Mouse (Mus musculus) embryonic facial prominence, embryonic 14.5 days (tissue): ENCODE measurements around the gene M1ap. TPM values are rescaled to one million over a fixed set of nuclear protein-coding genes. Genes with fewer than 3 reads are reported as not detected.

Source experiments
- ATAC-seq: fragments of 200-750 bp; cut with Nextera tagmentation; 2 replicates; pipeline ENCODE4 v1.8.0; 2017; ENCODE audit warnings: low read depth, moderate number of reproducible peaks, moderate TSS enrichment
- DNase-seq: peaks from one replicate; pipeline ENCODE4 v3.0.0-alpha.2; 2015; ENCODE audit warnings: low spot score
- H3K27ac ChIP-seq: fragments of 300-500 bp; sonication (generic); replicated peaks from 2 replicates; pipeline ENCODE4 v1.5.1; 2014; ENCODE audit warnings: low read depth, mild to moderate bottlenecking, low read length, moderate library complexity
- H3K27me3 ChIP-seq: fragments of 300-500 bp; sonication (generic); replicated peaks from 2 replicates; pipeline ENCODE4 v1.6.1; 2014; ENCODE audit warnings: low read length; ENCODE audit not compliant: control insufficient read depth, insufficient read depth
- H3K36me3 ChIP-seq: fragments of 300-500 bp; sonication (generic); 2 replicates; pipeline ENCODE4 v1.6.1; 2014; ENCODE audit warnings: low read length, mixed read lengths; ENCODE audit not compliant: control insufficient read depth, insufficient read depth
- H3K4me1 ChIP-seq: fragments of 300-500 bp; sonication (generic); 2 replicates; pipeline ENCODE4 v1.6.1; 2014; ENCODE audit warnings: antibody characterized with exemption, low read length; ENCODE audit not compliant: control insufficient read depth, insufficient read depth
- H3K4me2 ChIP-seq: fragments of 300-500 bp; sonication (generic); 2 replicates; pipeline ENCODE4 v1.6.1; 2014; ENCODE audit warnings: low read depth, mild to moderate bottlenecking, low read length, moderate library complexity, mixed read lengths
- H3K4me3 ChIP-seq: fragments of 300-500 bp; sonication (generic); 2 replicates; pipeline ENCODE4 v1.5.1; 2014; ENCODE audit warnings: low read depth, mild to moderate bottlenecking, low read length
- H3K9ac ChIP-seq: fragments of 300-500 bp; sonication (generic); 2 replicates; pipeline ENCODE4 v1.6.1; 2014; ENCODE audit warnings: low read depth, mild to moderate bottlenecking, low read length, moderate library complexity, mixed read lengths
- H3K9me3 ChIP-seq: fragments of 300-500 bp; sonication (generic); 2 replicates; pipeline ENCODE4 v1.6.1; 2016; ENCODE audit warnings: low read length; ENCODE audit not compliant: control insufficient read depth
- WGBS: fragments of 180-500 bp; shearing (Covaris S2); extraction: QIAGEN DNeasy Blood & Tissue Kit; methylation state at CpG from one replicate; pipeline ENCODE4 v1.1.7; 2014; 5-methylcytosine and 5-hydroxymethylcytosine counted together
- polyA plus RNA-seq: library from polyadenylated mRNA; unstranded; fragments of >200 nt; fragmentation: Nextera tagmentation; extraction: Ambion mirVana; gene quantifications from 2 replicates; pipeline ENCODE4 v1.2.1, GENCODE M21; 2014

Gene M1ap
- polyA plus RNA-seq, 1 experiment from 2014 or later = 0.65 TPM

DNA sequence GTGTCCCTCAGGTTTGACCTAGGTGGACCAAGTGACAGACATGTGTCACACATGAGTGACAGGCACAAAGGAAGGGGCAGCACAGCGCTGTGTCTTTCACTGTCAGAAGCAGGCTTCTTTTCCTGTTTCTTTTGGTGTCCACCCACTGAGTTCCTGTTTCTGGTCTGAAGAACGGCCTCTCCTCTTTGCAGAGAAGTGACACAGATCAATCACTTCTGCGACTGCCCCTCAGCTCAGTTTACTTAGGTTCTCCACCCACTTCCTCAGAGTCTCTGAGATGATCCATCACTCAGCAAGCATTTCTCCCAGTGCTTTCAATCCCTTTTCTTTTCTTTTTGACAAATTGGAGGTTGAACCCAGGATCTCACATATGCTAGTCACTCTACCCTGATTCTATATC lies 62.0 kb downstream of the M1ap start:
- no peaks in the 10 kb centered on the region for H3K36me3 ChIP-seq
- H3K4me3 ChIP-seq = no peak overlapping the region
- DNase-seq (no peak), ATAC-seq (no peak)
- H3K9ac ChIP-seq = no peak overlapping the region
- no peaks in the 10 kb centered on the region for H3K9me3 ChIP-seq
- H3K27me3 ChIP-seq = no peaks in the 10 kb centered on the region
- 40% methylated on average over 3 of the region's 3 CpGs for WGBS
- H3K4me1 ChIP-seq = 0 out of 2 replicates have a peak, but pooled peaks cover 7% of the 10 kb centered on the region
- no peak overlapping the region for H3K4me2 ChIP-seq
- H3K27ac ChIP-seq = no peak overlapping the region

DNA sequence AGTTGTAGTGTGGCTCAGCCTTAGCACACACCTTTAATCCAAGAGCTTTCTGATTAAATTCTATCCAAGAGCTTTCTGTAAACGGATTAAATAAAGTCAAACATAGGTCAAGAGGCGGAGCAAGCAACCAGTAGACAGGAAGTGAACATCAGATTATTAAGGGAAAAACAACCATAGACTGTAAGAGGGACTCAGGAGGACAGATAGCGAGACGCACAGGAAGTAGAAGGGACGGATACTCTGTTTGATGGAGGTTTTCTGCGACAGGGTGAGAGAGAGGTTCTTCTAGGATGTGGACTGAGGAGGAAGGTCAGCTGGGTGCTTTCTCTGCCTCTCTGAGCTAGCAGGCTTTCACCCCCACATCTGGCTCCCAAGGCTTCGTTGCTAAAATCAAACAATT lies 63.3 kb downstream of the M1ap start:
- H3K9ac ChIP-seq = no peak overlapping the region
- ATAC-seq = no peak
- H3K36me3 ChIP-seq = no peaks in the 10 kb centered on the region
- no peak overlapping the region for H3K27ac ChIP-seq
- DNase-seq = no peak
- no peak overlapping the region for H3K4me3 ChIP-seq
- H3K4me2 ChIP-seq = no peak overlapping the region
- H3K9me3 ChIP-seq = no peaks in the 10 kb centered on the region
- H3K4me1 ChIP-seq = 0 out of 2 replicates have a peak, but pooled peaks cover under 1% of the 10 kb centered on the region
- no peaks in the 10 kb centered on the region for H3K27me3 ChIP-seq
- WGBS = 56% methylated on average over 7 of the region's 7 CpGs

DNA sequence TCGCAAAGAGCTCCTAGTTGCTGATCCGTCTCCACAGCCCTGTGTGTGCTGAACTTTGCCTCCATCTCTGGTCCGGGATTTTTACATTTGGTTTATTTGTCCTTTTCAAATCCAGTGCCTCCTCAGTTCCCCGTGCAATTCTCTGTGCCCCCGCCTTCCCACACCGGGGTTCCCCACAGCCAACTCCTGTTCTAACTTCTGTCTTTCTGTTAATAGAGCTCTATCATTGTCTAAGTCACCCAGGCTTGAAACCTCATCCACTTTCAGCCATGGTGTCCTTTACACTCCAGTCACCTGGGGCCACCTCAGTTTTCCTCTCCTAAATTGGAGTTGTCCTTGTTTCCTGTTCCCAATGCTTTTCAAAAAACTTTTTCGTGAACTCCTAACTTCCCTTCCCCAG lies 64.6 kb downstream of the M1ap start:
- WGBS = 80% methylated on average over 7 of the region's 7 CpGs
- H3K4me2 ChIP-seq = no peak overlapping the region
- DNase-seq (no peak), ATAC-seq (no peak)
- H3K9ac ChIP-seq = no peak overlapping the region
- H3K36me3 ChIP-seq = no peaks in the 10 kb centered on the region
- H3K4me1 ChIP-seq = no peaks in the 10 kb centered on the region
- no peak overlapping the region for H3K4me3 ChIP-seq
- no peaks in the 10 kb centered on the region for H3K27me3 ChIP-seq
- no peak overlapping the region for H3K27ac ChIP-seq
- no peaks in the 10 kb centered on the region for H3K9me3 ChIP-seq

DNA sequence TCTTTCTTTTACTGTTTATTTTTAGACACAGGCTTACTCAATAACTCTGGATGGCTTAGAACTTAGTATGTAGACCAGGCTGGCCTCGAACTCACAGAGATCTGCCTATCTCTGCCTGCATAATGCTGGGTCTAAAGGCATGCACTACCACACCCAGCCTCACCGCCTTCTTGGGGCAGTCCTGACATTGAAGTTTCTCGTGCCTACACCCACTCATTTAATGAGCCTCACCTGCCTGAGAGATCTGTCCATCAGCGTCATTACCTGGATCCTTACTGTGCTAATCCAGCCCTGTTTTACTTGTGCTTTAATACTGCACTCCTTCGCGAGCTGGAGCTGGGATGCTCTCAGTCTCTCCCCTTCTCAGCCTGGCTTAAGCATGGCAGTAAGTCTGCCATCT lies 65.1 kb downstream of the M1ap start:
- Histone ChIP-seq H3K27ac (no peak overlapping the region), H3K4me2 (no peak overlapping the region), H3K36me3 (no peaks in the 10 kb centered on the region), H3K4me1 (no peaks in the 10 kb centered on the region), H3K27me3 (no peaks in the 10 kb centered on the region), H3K4me3 (no peak overlapping the region), H3K9me3 (no peaks in the 10 kb centered on the region), H3K9ac (no peak overlapping the region)
- ATAC-seq (no peak), DNase-seq (no peak)
- 70% methylated on average over 6 of the region's 6 CpGs for WGBS

DNA sequence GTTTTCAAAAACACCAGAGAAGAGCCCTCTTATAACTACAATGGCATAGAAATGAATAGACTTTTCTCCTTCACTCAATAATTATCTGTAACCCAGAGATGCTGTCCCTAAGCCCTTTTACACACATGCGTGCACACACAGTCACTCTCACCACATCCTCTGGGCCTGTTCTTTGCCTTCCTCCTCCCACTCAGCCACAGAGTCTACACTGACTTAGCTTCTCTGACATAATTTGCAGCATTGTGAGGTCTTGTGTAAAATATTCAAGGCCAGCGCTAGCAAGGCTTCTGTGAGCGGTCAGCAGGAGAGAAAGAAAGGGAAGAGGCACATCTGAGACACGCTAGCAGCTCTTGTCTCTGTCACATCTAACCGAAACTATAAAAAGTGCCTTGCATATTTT lies 66.7 kb downstream of the M1ap start:
- Histone ChIP-seq H3K9ac (no peak overlapping the region), H3K4me3 (no peak overlapping the region), H3K4me2 (no peak overlapping the region), H3K9me3 (no peaks in the 10 kb centered on the region), H3K27me3 (no peaks in the 10 kb centered on the region), H3K36me3 (no peaks in the 10 kb centered on the region), H3K27ac (no peak overlapping the region), H3K4me1 (no peaks in the 10 kb centered on the region)
- DNase-seq (no peak), ATAC-seq (no peak)
- 65% methylated on average over 5 of the region's 5 CpGs for WGBS

DNA sequence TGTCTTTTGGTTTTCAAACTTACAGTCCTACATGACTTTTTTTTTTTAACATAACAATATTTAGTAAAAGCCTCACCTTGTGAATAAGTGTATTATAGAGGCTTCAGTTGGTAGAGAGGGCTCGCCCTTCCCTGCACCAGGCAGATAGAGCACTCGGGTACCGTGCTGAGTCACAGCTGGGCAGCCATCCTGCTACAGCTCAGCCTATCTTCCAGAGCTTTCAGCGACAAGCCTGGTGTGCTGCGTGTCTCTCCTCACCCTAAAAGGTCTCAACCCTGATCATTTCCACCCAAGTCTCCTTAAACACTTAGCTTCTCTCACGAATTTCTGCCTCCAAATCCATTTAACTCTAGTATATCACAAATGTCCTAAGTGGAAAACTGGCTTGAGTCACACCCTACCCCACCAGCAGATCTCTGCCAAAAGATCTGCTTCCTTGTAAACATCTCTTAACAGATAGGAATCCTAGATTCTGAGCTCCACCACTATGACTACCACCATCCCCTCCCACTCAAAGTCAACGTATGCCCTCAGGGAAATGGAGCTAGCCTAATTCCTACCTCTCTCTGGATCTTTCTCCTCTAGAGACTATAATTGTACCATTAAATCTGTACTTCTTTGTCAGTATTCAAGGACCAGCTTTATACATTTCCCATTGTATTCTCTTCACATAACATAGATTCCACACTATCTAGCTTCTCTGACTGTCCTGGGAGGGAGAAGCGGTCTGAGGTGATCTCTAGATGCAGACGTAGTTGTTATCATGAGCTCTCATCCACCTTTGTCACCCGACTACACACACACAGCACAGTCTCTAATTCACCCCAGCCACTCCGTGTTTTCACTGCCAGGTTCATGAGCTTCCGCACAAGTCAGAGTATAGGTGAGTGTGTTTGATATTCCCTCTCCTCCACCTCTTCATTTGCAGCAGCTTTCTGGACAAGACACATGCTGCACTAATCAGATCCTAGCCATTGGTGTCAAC lies 68.1 kb downstream of the M1ap start:
- WGBS = 69% methylated on average over 12 of the region's 12 CpGs
- Histone ChIP-seq H3K27ac (no peak overlapping the region), H3K27me3 (no peaks in the 10 kb centered on the region), H3K9ac (no peak overlapping the region), H3K9me3 (no peaks in the 10 kb centered on the region), H3K4me2 (no peak overlapping the region), H3K36me3 (no peaks in the 10 kb centered on the region), H3K4me3 (no peak overlapping the region), H3K4me1 (no peaks in the 10 kb centered on the region)
- no peak for ATAC-seq
- DNase-seq = no peak

DNA sequence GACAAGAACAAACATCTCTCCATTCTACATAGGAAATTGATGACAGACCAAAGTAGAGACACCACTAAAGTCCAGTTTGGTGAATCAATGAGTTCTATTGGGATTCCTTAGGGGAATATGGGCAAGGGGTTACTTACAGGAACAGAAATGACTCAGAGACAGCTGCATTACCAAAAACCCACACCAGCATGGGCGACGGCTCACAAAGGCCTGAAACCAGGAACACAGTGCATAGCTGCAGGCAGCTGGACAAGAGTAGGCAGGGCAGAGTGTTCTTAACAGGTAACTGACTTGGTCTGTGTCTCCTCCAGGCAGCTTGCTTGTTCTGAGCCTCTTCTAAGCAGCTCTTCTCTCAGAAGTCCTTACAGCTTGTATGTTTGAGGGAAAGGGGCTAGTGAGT lies 69.0 kb downstream of the M1ap start:
- ATAC-seq = no peak
- H3K27me3 ChIP-seq = no peaks in the 10 kb centered on the region
- H3K36me3 ChIP-seq = no peaks in the 10 kb centered on the region
- H3K9me3 ChIP-seq = no peaks in the 10 kb centered on the region
- WGBS = 81% methylated on average over 2 of the region's 2 CpGs
- H3K4me3 ChIP-seq = no peak overlapping the region
- no peak for DNase-seq
- no peaks in the 10 kb centered on the region for H3K4me1 ChIP-seq
- H3K27ac ChIP-seq = no peak overlapping the region
- H3K9ac ChIP-seq = no peak overlapping the region
- H3K4me2 ChIP-seq = no peak overlapping the region

DNA sequence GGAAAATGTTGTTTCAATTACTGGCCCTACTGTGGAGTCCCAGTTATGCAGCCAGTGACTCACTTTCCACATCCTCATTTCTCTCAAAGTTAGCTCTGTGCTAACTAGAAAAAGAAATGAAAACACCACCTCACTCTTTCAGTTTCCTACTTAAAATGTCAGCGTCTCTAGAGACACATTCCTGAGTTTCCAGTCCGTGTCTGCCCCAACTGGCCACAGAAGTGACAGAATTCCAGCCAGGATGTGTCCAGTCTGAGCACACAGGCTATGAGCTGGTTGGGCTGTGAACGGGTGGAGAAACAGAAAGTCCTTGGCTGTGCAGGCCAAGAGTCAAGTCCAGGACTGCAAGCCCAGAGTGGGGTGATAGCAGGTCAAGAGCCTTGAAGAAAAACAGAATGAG lies 70.5 kb downstream of the M1ap start:
- ATAC-seq (no peak), DNase-seq (no peak)
- 47% methylated on average over 3 of the region's 3 CpGs for WGBS
- no peaks in the 10 kb centered on the region for H3K36me3 ChIP-seq
- no peak overlapping the region for H3K27ac ChIP-seq
- no peak overlapping the region for H3K4me3 ChIP-seq
- no peaks in the 10 kb centered on the region for H3K4me1 ChIP-seq
- no peak overlapping the region for H3K9ac ChIP-seq
- no peak overlapping the region for H3K4me2 ChIP-seq
- no peaks in the 10 kb centered on the region for H3K27me3 ChIP-seq
- no peaks in the 10 kb centered on the region for H3K9me3 ChIP-seq

DNA sequence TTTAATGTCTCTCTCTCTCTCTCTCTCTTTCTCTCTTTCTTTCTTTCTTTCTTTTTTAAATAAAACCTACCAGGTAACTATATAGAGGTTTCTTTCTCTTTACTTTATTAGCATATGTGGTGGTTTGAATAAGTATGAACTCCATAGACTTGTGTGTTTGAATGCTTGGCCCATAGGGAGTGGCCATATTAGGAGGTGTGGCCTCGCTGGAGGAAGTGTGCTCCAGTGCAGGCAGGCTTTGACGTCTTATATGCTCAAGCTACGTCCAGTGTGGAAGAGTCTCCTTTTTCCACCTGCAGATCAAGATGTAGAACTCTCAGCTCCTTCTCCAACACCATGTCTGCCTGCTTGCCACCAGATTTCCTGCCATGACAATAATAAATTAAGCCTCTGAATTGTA lies 72.3 kb downstream of the M1ap start:
- Histone ChIP-seq H3K4me3 (no peak overlapping the region), H3K27ac (no peak overlapping the region), H3K4me1 (no peaks in the 10 kb centered on the region), H3K9me3 (no peaks in the 10 kb centered on the region), H3K36me3 (no peaks in the 10 kb centered on the region), H3K4me2 (no peak overlapping the region), H3K27me3 (no peaks in the 10 kb centered on the region), H3K9ac (no peak overlapping the region)
- WGBS = 64% methylated on average over 3 of the region's 3 CpGs
- no peak for DNase-seq
- no peak for ATAC-seq
